Comparison of ENCODE assay signal across 24 mouse cellular contexts in the genomic region with DNA sequence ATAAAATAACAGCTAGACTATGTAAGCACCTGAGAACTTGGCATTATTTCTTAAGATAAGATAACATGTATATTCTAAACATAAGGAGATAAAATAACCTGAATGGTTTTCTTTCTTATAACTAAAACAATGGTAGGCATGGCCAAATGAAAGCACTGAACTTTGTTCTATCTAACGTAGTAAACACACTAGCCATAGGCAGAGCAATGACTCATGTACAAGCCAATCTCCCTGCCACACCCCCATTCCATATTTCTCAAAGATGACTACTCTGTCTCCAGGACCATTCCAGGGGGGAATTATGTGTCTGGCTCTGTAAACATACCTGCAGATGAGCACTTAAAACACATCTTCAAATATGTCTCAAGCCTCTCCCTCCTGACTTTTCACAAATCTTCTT.
"Had no signal": no experiment of that assay in that cellular context is flagged by ENCODE, and none has a peak within 500 bp of the region (broad histone marks: within the 10 kb centered on the region; RNA-seq: fewer than 3 reads in every experiment).

No protein-coding gene starts in this region.

- H3K4me2 ChIP-seq: heart, embryonic 12.5 days; hindbrain, embryonic 12.5 days; hindbrain, embryonic 14.5 days; limb, embryonic 13.5 days; limb, embryonic 15.5 days; liver, embryonic 12.5 days had no signal

- H3K9ac ChIP-seq: heart, embryonic 12.5 days; hindbrain, embryonic 12.5 days; hindbrain, embryonic 14.5 days; limb, embryonic 13.5 days; limb, embryonic 15.5 days; liver, embryonic 12.5 days had no signal

- H3K27ac ChIP-seq: gastrocnemius, adult 2 months; heart, embryonic 10.5 days; hindbrain, embryonic 10.5 days; hindbrain, embryonic 12.5 days; hindbrain, embryonic 14.5 days; limb, embryonic 13.5 days; limb, embryonic 15.5 days; liver, embryonic 12.5 days had no signal

- H3K36me3 ChIP-seq: heart, embryonic 10.5 days; heart, embryonic 12.5 days; hindbrain, embryonic 10.5 days; hindbrain, embryonic 12.5 days; limb, embryonic 13.5 days; limb, embryonic 15.5 days; liver, embryonic 12.5 days had no signal

- H3K4me3 ChIP-seq: gastrocnemius, adult 2 months; heart, embryonic 10.5 days; heart, embryonic 12.5 days; hindbrain, embryonic 10.5 days; hindbrain, embryonic 12.5 days; limb, embryonic 13.5 days; limb, embryonic 15.5 days; liver, embryonic 12.5 days had no signal

- H3K9me3 ChIP-seq: heart, embryonic 10.5 days; heart, embryonic 12.5 days; hindbrain, embryonic 10.5 days; hindbrain, embryonic 12.5 days; limb, embryonic 13.5 days; limb, embryonic 15.5 days; liver, embryonic 12.5 days had no signal

- H3K27me3 ChIP-seq: heart, embryonic 12.5 days; hindbrain, embryonic 12.5 days; limb, embryonic 13.5 days; limb, embryonic 15.5 days; liver, embryonic 12.5 days had no signal

- H3K4me1 ChIP-seq: heart, embryonic 10.5 days; heart, embryonic 12.5 days; hindbrain, embryonic 10.5 days; hindbrain, embryonic 12.5 days; limb, embryonic 13.5 days; limb, embryonic 15.5 days; liver, embryonic 12.5 days had no signal

- DNase-seq: gastrocnemius, adult 2 months; gastrocnemius, postnatal 10 days; gastrocnemius, postnatal 25 days; heart, adult 18-20 months; heart, postnatal 10 days; heart, postnatal 4 days; kidney, adult 18-20 months; kidney, adult 8-10 months; kidney, postnatal 10 days; kidney, postnatal 25 days; layer of hippocampus, adult 9-11 months; layer of hippocampus, postnatal 36 days; left cerebral cortex, postnatal 4 days had no signal

- ATAC-seq: hindbrain, embryonic 16.5 days; inflammation-experienced regulatory T-cells, adult 6 months; intestine, postnatal 0 days; liver, embryonic 12.5 days had no signal
